Mouse (Mus musculus) frontal cortex, postnatal 10 days (tissue): ENCODE results near the gene Slc6a2.

ENCODE experiments used
- DNase-seq, 2 experiments: peaks; one replicate each; pipeline ENCODE4 v3.0.0; 2022; ENCODE audit warnings: low spot score in 2 of 2, mixed read lengths in 1 of 2

Slc6a2 gene

GRCm38 (mm10) chr8:92959779-92960178 is at the start of gene Slc6a2:
Slc6a2 (plus strand) TSS chr8:92960079.
- no peak for DNase-seq

DNA sequence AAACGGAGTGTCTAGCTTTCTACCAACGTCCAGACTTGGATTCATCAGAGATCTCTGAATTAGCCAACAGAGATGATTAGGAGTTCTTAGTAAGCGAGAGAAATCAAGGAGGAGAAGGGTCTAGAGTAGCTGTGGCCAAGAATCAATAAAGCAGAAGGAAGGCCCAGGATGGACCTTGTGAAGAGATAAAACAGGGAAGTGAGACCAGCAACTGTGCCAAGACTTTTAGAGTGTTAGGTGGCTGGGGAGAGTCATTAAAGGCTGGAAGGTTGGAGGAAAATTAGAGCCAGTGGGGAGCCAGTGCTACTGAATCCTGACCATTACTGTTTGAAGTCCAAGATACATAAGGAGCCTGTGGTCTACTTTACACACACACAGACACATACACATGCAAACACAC is 48.4 kb upstream of the Slc6a2 start:
- no peak for DNase-seq

DNA sequence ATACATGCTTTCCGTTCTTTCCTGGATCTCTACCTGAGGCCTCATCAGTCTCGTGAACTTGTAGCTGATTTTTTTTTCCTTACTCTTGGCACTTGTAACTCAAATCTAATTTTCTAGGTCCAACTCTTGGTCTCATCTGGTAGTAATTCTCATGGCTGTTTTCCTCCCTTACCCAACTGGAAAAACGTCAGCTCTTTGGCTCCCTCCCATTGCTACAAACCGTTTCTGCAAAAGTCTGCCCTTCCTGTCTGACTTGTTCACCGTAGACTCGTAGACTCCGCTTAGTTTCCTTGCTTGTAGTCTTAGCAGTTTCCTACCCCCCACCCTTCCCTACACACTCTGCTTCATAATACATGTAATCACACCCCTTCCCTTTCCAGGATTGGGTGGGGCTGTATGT is 46.5 kb upstream of the Slc6a2 start:
- no peak for DNase-seq

- DNase-seq, result no peak
Observed at GRCm38 (mm10) chr8:92916082-92916481, 43.8 kb upstream of the Slc6a2 start.

DNA sequence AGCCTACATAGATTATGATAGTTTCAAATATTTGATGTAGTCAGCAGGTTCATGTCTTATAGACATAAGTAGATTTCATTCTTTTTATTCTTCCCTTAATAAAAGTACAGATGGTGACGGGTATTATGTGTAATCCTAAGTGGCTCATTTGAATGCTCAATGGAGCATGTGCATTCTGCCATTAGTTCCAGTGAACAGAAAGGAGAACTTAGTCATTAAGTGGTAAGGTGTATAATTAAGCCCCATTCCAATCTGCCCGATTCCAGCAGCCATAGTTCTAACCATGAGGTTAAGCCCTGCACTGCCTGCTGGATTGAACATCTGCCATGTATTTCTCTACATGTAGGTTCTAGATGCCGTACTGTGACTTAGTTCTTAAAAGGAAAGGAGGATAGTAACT is 38.1 kb upstream of the Slc6a2 start:
- no peak for DNase-seq

GRCm38 (mm10) chr8:92928986-92929385 is 30.9 kb upstream of the Slc6a2 start:
- DNase-seq, result no peak

- DNase-seq, result no peak
Observed at GRCm38 (mm10) chr8:92938056-92938455, 21.8 kb upstream of the Slc6a2 start.

DNA sequence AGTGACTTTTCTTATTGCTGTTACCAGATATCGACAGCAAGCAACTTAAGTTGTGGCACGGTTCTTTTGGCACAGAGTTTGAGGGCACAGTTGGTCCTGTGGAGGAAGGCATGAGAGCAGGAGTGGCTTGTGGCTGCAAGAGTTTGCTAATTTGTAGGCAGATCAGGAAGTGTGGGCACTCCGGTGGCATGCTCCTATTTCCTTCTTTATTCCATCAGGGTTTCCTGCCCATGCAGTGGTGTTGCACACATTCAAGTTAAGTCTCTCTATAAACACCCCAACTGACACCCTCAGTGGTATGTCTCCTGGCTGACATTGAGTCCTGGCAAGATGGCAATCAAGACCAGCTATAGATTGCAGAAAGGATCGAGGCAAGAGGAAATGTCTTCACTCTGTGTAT is 10.8 kb upstream of the Slc6a2 start:
- DNase-seq, result no peak

DNA sequence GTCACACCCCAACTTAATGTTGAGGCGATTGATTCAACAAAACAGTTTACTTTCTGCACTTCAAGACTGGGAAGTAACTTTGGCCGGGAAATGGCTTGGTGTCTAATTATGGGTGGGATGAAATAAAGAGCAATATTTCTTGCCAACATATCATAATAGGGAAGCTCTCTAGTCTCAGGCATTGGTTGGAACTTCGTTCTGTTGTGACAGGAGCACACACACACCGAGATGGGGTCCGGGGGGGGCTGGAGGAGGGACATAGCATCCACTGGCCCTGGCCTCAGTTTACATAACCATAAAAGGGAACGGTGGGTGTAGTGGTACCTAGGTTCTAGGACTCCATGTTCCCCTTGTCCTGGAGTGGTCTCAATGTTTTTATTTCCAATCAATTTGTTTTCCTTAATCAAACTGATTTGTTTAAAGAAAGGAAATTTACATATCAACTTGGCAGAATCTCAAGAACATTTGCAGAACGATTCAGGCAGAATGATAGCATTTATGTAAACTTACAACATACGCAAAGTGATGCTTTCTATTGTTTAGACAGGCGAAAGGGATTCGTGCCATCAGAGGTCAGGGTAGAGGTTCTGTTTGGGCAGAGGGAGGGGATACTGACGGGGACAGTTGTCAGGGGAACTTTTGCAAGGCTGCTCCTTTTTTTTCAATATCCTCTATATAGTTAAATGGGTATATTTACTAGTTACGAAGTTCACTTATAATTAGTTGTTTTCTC is 9.1 kb upstream of the Slc6a2 start:
- no peak for DNase-seq

- no peak for DNase-seq
Observed at GRCm38 (mm10) chr8:92954044-92954443, 5.8 kb upstream of the Slc6a2 start.

GRCm38 (mm10) chr8:92960451-92960911 is 602 bp downstream of the Slc6a2 start:
- no peak for DNase-seq

GRCm38 (mm10) chr8:92961088-92961487 is 1.2 kb downstream of the Slc6a2 start:
- DNase-seq, result no peak

- DNase-seq, result no peak
Observed at GRCm38 (mm10) chr8:92964556-92964955, 4.7 kb downstream of the Slc6a2 start.

DNA sequence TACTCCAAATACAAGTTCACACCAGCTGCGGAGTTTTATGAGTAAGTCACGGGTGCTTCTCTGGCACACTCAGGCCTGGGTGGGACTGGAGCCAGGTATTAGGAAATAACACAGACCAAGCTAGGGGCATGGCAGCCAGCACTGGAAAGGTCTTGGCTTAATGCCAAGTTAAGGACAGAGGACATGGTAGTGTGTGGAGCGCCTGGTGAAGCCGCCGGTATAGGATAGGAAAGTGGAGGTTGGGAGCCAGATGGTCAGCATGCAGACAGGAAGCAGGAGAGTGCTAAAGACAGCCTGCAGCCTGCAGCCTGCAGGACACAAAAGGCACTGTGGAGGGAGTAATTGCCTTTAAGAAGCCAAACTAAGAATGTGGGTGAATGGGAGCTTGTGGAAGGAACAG is 13.1 kb downstream of the Slc6a2 start:
- DNase-seq, result no peak

- no peak for DNase-seq
Observed at GRCm38 (mm10) chr8:92976656-92977055, 16.8 kb downstream of the Slc6a2 start.

- no peak for DNase-seq
Observed at GRCm38 (mm10) chr8:92982491-92982890, 22.6 kb downstream of the Slc6a2 start.

GRCm38 (mm10) chr8:92984376-92984775 is 24.5 kb downstream of the Slc6a2 start:
- DNase-seq, result no peak

- peak in 1 of 2 experiments; percentile 43 for DNase-seq
Observed at GRCm38 (mm10) chr8:92996840-92997239, 37.0 kb downstream of the Slc6a2 start.

- DNase-seq, result peak; percentile 16 to 36
Observed at GRCm38 (mm10) chr8:92998600-92998999, 38.7 kb downstream of the Slc6a2 start.

DNA sequence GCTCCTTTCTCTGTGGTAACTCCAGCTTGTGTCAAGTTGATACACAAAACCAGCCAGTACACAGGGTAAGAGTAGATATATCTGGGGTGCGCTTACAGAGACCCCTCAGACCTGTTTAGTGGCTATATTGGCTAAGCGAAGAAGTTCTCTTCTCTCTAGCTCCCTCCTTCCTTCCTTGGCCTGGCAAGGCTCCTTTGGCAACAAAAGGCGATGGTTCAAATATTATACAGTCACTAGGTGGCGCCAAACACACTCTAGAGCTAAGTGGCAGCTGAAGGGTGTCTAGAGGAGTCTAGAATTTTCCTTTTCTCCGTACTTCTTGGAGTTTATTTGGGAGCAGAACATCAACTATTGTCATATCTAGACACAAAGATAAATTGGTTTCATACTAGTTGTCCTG is 50.4 kb downstream of the Slc6a2 start:
- peak in 1 of 2 experiments; percentile 31 for DNase-seq

- DNase-seq, result peak; percentile 64 to 82
Observed at GRCm38 (mm10) chr8:93011439-93011838, 51.6 kb downstream of the Slc6a2 start.

DNA sequence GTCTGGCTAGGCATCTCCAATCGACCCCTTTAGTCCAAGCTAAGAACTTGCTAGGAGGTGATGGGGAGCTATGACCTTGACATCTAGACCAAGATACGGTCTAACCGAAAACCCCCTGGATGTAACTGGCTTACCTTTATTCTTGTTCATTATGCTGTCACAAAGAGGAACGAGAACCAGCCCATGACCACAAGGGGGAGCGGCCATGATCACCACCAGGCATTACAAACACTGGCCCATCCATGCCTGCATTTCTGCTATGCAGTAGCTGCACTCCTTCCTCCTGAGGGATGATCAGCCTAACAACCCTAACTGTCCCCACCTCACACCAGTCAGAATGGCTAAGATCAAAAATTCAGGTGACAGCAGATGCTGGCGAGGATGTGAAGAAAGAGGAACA is 52.3 kb downstream of the Slc6a2 start:
- no peak for DNase-seq

DNA sequence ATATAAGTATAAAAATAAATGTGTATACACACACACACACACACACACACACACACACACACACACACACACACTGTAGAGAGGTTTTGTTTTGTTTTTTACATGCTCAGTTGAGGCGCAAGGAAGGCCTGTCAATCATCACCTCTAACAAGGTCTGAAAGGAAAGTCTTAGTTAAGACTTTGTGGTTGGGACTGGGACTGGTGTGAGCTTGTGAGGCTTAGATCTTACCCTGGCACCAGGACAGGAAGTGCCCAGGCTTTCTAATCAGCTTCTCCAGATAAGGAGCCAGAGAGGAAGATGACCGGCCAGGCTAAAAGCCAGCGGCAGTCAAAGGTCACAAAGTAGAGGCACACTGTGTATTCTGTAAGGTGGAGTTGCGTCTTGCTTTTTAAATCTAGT is 54.4 kb downstream of the Slc6a2 start:
- no peak for DNase-seq

DNA sequence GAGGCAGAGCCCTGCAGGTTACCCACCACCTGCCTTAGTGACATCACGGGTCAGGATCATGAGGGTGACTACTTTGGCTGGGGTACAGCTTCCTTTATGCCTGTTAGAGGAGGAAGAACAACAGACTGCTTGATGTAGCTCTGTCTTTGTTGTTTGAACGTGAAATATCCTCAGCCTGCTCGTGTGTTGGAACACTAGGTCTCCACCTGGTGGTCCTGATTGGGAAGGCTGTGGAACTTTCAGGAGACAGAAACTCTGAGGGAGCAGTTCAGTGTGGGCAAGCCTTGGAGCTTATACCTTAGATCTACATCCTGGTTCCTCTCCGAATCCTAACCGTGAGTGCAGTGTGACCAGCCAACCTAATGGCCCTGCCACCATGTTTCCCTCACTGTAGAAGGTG is 61.9 kb downstream of the Slc6a2 start:
- no peak for DNase-seq
